Mouse (Mus musculus): ENCODE measurements around the gene Eef2k.

Eef2k gene

GRCm38 (mm10) chr7:120843852-120844435 lies 1.3 kb downstream of the Eef2k start:
- in situ Hi-C loops (cut with MboI, MseI): no loop called here

GRCm38 (mm10) chr7:120844689-120845088 lies 2.1 kb downstream of the Eef2k start:
- in situ Hi-C loops (cut with MboI, MseI): loop anchor here (5.0 kb wide), 1 partner anchor 183 kb away; no protein-coding TSS in a partner anchor

- in situ Hi-C loops (cut with MboI, MseI): loop anchor here (5.0 kb wide), 1 partner anchor 178 kb away; no protein-coding TSS in a partner anchor
These were observed 6.3 kb downstream of the Eef2k start for GRCm38 (mm10) chr7:120848831-120849512.

GRCm38 (mm10) chr7:120850165-120850564 lies 7.5 kb downstream of the Eef2k start:
- in situ Hi-C loops (cut with MboI, MseI): no loop called here

- in situ Hi-C loops (cut with MboI, MseI): no loop called here
These were observed 17.2 kb downstream of the Eef2k start for GRCm38 (mm10) chr7:120859854-120860253.

- in situ Hi-C loops (cut with MboI, MseI): no loop called here
These were observed 18.3 kb downstream of the Eef2k start for GRCm38 (mm10) chr7:120860799-120861487.

GRCm38 (mm10) chr7:120861488-120862047 lies 18.9 kb downstream of the Eef2k start:
- in situ Hi-C loops (cut with MboI, MseI): no loop called here

- in situ Hi-C loops (cut with MboI, MseI): no loop called here
These were observed 19.6 kb downstream of the Eef2k start for GRCm38 (mm10) chr7:120862196-120862595.

- in situ Hi-C loops (cut with MboI, MseI): no loop called here
These were observed 20.0 kb downstream of the Eef2k start for GRCm38 (mm10) chr7:120862626-120863025.

- in situ Hi-C loops (cut with MboI, MseI): no loop called here
These were observed 20.8 kb downstream of the Eef2k start for GRCm38 (mm10) chr7:120863476-120863875.

GRCm38 (mm10) chr7:120865100-120865499 lies 22.5 kb downstream of the Eef2k start:
- in situ Hi-C loops (cut with MboI, MseI): no loop called here

GRCm38 (mm10) chr7:120865832-120866231 lies 23.2 kb downstream of the Eef2k start:
- in situ Hi-C loops (cut with MboI, MseI): no loop called here

GRCm38 (mm10) chr7:120866684-120867083 lies 24.1 kb downstream of the Eef2k start:
- in situ Hi-C loops (cut with MboI, MseI): no loop called here

- in situ Hi-C loops (cut with MboI, MseI): no loop called here
These were observed 25.1 kb downstream of the Eef2k start for GRCm38 (mm10) chr7:120867720-120868119.

GRCm38 (mm10) chr7:120869883-120870282 lies 27.3 kb downstream of the Eef2k start:
- in situ Hi-C loops (cut with MboI, MseI): no loop called here

GRCm38 (mm10) chr7:120870431-120871008 lies 27.9 kb downstream of the Eef2k start:
- in situ Hi-C loops (cut with MboI, MseI): no loop called here

- in situ Hi-C loops (cut with MboI, MseI): no loop called here
These were observed 30.5 kb downstream of the Eef2k start for GRCm38 (mm10) chr7:120873083-120873482.

GRCm38 (mm10) chr7:120874021-120874420 lies 31.4 kb downstream of the Eef2k start:
- in situ Hi-C loops (cut with MboI, MseI): no loop called here

GRCm38 (mm10) chr7:120874764-120875539 lies 32.3 kb downstream of the Eef2k start:
- in situ Hi-C loops (cut with MboI, MseI): no loop called here

- in situ Hi-C loops (cut with MboI, MseI): no loop called here
These were observed 33.1 kb downstream of the Eef2k start for GRCm38 (mm10) chr7:120875540-120876388.

Data from regulatory T cell (primary cell).